Mouse (Mus musculus): ENCODE data around the gene Fam69b.

The Fam69b gene

DNA sequence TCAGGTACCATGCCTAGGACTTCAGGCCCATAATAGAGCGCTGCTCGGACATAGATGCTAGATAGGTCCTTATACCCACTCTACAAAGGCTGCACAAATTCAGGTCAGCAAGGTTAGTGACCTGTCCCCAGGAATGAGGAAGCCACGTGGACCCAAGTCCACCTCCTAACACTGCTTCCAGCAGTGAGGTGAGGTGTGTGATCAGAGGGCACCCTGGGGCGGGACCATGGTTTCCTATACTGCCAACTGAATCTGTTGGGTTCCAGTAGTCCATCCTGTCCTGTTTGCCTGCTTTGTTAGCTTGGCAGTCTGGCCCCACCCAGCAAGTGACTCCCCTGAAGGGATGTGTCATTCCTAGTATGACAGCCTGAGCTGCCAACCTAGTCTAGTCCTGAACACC, 28.3 kb upstream of the Fam69b start:
- no peak for DNase-seq

- no peak for DNase-seq
These were observed 27.6 kb upstream of the Fam69b start for GRCm38 (mm10) chr2:26600664-26601063.

DNA sequence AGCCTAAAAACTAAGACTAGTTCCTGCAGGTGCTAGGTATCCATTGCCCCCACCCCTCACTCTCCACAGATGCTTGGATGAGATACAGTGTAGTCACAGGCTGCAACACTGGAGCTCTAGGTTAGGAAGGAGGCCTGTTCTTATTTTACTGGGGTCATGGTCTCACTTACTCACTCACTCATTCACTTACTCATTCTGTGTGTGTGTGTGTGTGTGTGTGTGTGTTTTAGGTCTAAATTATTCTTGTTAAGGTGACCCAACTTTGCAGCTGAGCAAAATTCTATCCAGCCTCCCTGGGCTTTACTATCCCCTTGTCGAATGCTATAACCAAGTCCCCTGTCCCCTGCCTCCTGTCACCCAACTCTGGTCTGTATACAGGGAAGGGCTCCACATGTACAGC, 26.7 kb upstream of the Fam69b start:
- DNase-seq, result no peak

- no peak for DNase-seq
These were observed 25.6 kb upstream of the Fam69b start for GRCm38 (mm10) chr2:26602631-26603030.

GRCm38 (mm10) chr2:26603159-26603558, 25.1 kb upstream of the Fam69b start:
- no peak for DNase-seq

GRCm38 (mm10) chr2:26603720-26604671, 24.3 kb upstream of the Fam69b start, which contains the start of gene Agpat2:
Gene Agpat2, minus strand, starts transcription at chr2:26604417.
- DNase-seq, result no peak

DNA sequence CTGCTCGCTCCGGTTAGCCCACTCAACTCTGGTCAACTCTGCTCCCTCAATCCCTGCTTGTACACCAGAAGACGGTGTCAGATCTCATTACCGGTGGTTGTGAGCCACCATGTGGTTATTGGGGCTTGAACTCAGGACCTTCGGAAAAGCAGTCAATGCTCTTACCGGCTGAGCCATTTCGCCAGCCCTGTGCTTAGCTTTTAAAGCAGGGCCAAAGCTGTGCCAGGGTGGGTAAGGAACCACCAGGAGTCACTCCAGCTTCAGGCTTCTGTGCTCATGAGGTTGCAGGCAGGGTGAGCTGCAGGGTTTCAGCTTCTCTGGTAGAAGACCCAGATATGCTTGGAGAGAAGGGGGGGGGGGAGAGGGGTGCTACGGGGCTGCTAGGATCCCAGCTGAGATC, 22.9 kb upstream of the Fam69b start:
- DNase-seq, result no peak

- no peak for DNase-seq
These were observed 21.7 kb upstream of the Fam69b start for GRCm38 (mm10) chr2:26606579-26606978.

DNA sequence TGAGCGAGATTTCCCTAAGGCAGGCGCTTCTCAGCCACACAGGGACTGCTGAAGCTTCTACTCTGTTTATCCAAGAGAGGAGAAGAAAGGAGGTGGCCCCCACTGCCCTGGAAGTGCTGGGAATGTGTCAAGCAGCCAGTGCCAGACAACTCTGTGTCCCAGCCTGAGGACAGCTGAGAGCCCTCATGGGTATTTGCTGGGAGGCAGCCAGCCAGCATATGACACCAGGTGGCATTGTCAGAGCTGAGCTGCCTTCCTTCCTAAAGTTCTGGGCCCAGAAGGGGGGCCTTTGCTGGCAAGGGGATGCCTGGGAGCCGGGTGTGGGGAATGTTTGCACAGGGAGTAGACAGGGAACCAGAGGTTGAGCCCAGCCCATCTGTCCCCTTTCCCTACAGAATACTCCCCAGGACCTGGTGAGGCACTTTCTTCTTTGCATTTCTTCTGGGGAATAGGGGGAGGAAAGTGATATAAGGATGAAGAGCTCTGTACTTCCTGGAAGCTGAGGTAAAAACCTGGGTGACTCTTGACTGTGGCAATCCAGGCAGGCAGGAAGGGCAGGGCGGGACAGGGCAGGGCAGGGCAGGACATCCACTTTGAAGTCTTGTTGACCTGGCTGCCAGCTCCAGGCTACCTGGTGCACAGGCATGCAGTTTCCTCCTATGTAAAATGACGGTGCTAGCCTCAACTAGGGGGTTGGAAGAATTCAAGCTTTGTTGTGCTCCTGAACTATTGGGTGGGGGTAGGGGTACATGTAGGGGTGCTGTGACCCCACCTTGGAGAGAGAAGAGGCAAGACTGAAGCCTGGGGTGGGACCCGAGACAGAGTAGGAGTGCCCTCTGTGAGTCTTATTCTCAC, 21.0 kb upstream of the Fam69b start:
- DNase-seq, result no peak

- no peak for DNase-seq
These were observed 19.5 kb upstream of the Fam69b start for GRCm38 (mm10) chr2:26608781-26609180.

GRCm38 (mm10) chr2:26609261-26609661, 19.0 kb upstream of the Fam69b start:
- no peak for DNase-seq

DNA sequence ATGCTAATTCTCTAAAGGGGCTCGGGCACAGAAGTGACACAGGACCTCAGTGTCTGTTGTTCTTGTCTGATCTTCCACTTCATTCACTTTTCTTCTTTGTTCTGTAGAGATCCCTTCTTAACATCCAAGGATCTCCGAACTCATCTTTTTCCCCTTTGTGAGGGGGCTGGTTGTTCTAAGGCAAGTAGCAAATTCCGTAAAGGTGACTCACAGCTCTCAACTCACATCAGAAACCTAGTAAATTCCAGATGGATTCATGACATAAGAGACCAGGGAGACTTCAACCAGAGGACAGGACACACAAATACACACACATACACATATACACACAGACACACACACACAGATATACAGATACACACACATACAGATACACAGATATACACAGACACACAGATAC, 17.7 kb upstream of the Fam69b start:
- no peak for DNase-seq

DNA sequence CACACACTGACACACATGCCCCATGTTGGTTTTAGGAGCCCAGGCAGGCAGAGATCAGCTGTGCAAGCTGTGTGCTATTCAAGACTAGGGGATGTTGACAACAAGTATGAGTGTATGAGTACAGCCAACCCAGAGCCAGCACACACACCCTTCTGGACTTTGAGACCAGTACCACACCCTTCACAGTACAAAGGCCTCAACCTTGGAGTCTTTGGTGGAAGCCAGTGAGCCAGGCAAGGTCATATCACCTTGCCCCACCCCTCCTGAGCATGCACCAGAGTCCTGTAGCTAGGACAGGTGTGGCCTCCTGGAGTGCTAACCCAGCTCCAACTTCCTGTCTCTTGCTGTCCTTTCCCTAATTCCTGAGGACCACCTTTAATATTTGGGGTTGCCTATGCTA, 17.2 kb upstream of the Fam69b start:
- DNase-seq, result no peak

- no peak for DNase-seq
These were observed 16.4 kb upstream of the Fam69b start for GRCm38 (mm10) chr2:26611896-26612295.

DNA sequence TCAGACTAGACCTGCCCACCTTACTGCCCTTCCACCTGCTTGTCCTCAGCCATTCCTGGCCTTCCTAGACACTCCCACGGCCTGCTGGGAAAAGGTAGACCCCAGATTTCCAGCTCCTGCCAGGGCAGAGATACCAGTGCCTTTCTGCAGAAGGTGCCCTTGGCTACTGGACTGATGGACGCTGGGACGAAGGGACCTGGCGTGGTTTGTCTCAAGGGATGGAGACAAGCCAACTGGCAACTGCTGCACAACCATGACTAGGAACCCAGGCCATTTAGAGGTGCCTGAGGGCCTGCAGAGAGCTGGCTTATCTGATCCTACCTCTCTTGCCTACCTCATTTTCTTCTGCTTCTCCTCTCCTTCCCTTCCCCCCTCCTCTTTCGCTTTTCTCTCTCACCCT, 13.4 kb upstream of the Fam69b start:
- DNase-seq, result no peak

GRCm38 (mm10) chr2:26615459-26616124, 12.7 kb upstream of the Fam69b start:
- DNase-seq, result no peak

DNA sequence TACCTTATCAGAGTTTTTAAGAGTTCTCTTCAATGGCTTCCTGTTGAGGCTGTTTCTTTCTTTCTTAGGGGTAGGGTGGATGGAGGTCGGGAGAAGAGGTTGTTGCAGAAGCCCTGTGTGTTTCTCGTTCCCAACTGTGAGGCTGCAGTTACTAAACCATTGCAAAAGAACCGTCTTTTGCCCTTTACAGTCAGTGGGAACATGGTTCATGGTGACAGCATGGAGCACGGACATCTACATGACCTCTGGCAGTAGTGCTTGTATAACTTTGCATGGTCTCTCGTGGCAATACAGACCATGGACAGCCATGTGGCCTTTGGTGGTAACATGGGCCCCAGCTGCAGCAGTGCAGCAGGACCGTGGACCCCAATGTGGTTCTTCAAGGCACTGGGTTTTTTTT, 10.9 kb upstream of the Fam69b start:
- no peak for DNase-seq

DNA sequence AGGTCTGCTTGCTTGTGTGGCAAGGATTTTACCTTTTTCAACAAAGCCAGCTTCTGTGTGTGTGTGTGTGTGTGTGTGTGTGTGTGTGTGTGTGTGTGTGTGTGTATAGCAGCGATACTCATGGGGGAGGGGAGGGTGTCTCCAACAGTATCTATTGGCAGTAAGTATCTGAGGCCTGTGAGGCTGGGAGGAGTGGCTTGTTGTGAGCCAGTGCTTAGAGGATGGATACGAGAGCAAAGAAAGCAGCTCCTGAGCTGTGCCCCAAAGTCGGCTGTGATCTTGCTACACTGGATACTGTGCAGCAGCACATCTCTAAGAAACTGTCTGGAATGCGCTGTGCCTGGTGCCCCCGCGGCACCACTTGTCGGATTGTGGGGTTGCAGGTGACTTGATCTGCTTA, 10.3 kb upstream of the Fam69b start:
- no peak for DNase-seq

- DNase-seq, result no peak
These were observed 7.0 kb upstream of the Fam69b start for GRCm38 (mm10) chr2:26621246-26621645.

- no peak for DNase-seq
These were observed 5.3 kb upstream of the Fam69b start for GRCm38 (mm10) chr2:26622984-26623383.

DNA sequence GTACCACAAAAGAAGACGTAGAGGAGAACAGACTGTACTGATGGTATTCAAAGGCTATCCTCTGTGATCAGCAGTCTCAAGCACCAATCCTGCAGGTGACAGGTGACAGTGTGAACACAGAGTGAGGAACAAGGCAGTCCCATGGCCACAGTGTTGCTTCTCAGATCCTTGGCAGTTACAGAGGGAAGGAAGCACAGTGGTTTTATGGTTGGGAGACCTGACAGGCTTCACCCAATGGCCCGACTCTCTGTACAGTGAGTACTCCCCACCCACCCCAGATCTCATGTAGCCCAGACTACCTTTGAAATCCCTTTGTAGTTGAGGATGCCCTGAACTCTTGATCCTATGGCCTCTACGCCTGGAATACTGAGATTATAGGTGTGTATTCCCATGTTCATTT, 2.8 kb upstream of the Fam69b start:
- DNase-seq, result no peak

DNA sequence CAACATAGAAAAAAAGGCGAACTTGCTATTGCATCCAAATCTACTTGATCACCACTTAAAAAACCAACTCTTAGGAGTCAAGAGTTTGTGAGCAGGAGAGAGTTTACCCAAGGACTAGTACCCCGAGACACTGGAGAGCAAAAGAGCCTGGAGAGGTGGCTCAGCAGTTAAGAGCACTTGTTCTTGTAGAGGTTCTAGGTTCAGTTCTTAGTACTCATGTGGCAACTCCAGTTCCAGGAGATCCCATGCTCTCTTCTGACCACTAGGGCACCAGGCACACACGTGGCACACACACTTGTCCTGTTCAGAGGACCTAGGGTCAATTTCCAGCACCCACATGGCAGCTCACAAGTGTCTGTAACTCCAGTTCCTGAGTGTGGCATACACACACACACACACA, 2.2 kb upstream of the Fam69b start:
- DNase-seq, result no peak

GRCm38 (mm10) chr2:26628792-26629437, 658 bp downstream of the Fam69b start:
- DNase-seq, result peak; percentile 39

Measured in cerebellum, adult 11 months (tissue).